Mouse (Mus musculus) layer of hippocampus, adult 11-12 months (tissue): ENCODE data around the gene Olfr434.
"Not testable (repeated sequence)": the region's sequence is repeated elsewhere in the genome, so short reads cannot be mapped to it uniquely, and the experiment has no call there.

ENCODE experiments used
- DNase-seq: peaks from one replicate; pipeline ENCODE4 v3.0.0; 2022; ENCODE audit warnings: low spot score

Gene Olfr434

GRCm38 (mm10) chr6:43212873-43213272 is at the start of gene Olfr434:
Gene Olfr434 (plus strand): TSS chr6:43213021.
- peak; percentile 4 for DNase-seq

GRCm38 (mm10) chr6:43167246-43167645 is 45.6 kb upstream of the Olfr434 start:
- DNase-seq, result no peak

GRCm38 (mm10) chr6:43171840-43172239 is 41.0 kb upstream of the Olfr434 start, which contains the start of gene Olfr13:
Gene Olfr13 (plus strand): TSS chr6:43172140.
- no peak for DNase-seq

GRCm38 (mm10) chr6:43178129-43178528 is 34.7 kb upstream of the Olfr434 start:
- no peak for DNase-seq

- no peak for DNase-seq
Measured at GRCm38 (mm10) chr6:43178584-43179501, 34.0 kb upstream of the Olfr434 start.

GRCm38 (mm10) chr6:43190986-43191385 is 21.8 kb upstream of the Olfr434 start:
- DNase-seq, result no peak

GRCm38 (mm10) chr6:43196781-43197180 is 16.0 kb upstream of the Olfr434 start, which contains the start of gene Olfr435:
Gene Olfr435 (plus strand): TSS chr6:43197146.
- no peak for DNase-seq

GRCm38 (mm10) chr6:43198094-43198493 is 14.7 kb upstream of the Olfr434 start:
- no peak for DNase-seq

GRCm38 (mm10) chr6:43202786-43203185 is 10.0 kb upstream of the Olfr434 start:
- no peak for DNase-seq

GRCm38 (mm10) chr6:43205355-43205754 is 7.5 kb upstream of the Olfr434 start:
- DNase-seq, result no peak

GRCm38 (mm10) chr6:43231255-43231654 is 18.4 kb downstream of the Olfr434 start, which contains the start of gene Olfr47:
Gene Olfr47 (plus strand): TSS chr6:43231529.
- DNase-seq, result not testable (repeated sequence)

- DNase-seq, result no peak
Measured at GRCm38 (mm10) chr6:43242061-43242460, 29.2 kb downstream of the Olfr434 start.

GRCm38 (mm10) chr6:43247396-43247795 is 34.6 kb downstream of the Olfr434 start:
- DNase-seq, result no peak

GRCm38 (mm10) chr6:43252994-43253393 is 40.2 kb downstream of the Olfr434 start:
- no peak for DNase-seq

GRCm38 (mm10) chr6:43254193-43254926 is 41.5 kb downstream of the Olfr434 start:
- no peak for DNase-seq

- no peak for DNase-seq
Measured at GRCm38 (mm10) chr6:43260756-43261155, 47.9 kb downstream of the Olfr434 start.

GRCm38 (mm10) chr6:43265363-43266041 is 52.7 kb downstream of the Olfr434 start, which contains the start of gene Arhgef5:
Gene Arhgef5 (plus strand): TSS chr6:43265582.
- no peak for DNase-seq

- no peak for DNase-seq
Measured at GRCm38 (mm10) chr6:43266356-43266755, 53.5 kb downstream of the Olfr434 start.
